Mouse (Mus musculus) olfactory bulb, adult 2 months (tissue): ENCODE results near the gene Atp10a.

Experiments
- CTCF ChIP-seq: fragments of 200-500 bp; IDR thresholded peaks from 2 replicates; pipeline ENCODE4 v1.5.1; 2012; ENCODE audit warnings: low read depth, mild to moderate bottlenecking, low read length, moderate library complexity; ENCODE audit not compliant: insufficient read depth
- POLR2A ChIP-seq: fragments of 200-500 bp; IDR thresholded peaks from 2 replicates; pipeline ENCODE4 v1.6.1; 2012; ENCODE audit warnings: mild to moderate bottlenecking, low read depth, low read length, moderate library complexity; ENCODE audit not compliant: insufficient read depth

DNA sequence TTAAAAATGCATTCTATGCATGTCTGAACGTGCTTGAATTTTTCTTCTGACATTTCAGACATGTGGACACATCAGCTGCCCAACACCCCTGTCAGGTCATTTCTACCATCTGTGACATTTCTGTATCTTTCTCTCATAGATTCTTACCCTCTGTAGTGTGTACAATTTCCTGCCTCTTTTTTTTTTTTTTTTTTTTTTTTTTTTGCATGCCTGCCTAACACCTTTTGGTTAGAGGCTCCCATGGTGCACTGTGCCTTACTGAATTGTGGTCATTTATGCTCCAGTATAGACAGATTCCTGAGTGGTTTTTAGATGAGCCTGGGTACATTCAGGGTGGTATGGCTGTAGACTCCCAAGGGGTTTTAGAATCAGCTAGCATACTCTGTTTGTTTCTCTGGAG lies 54.3 kb downstream of the Atp10a start:
- no peak for TF ChIP-seq POLR2A
- TF ChIP-seq CTCF, result no peak
